Mouse (Mus musculus) spleen, adult 2 months (tissue): ENCODE data around the gene Nrf1.

Experiments
- CTCF ChIP-seq: fragments of 200-500 bp; IDR thresholded peaks from 2 replicates; pipeline ENCODE4 v1.5.1; 2011; ENCODE audit warnings: mild to moderate bottlenecking, inconsistent platforms; ENCODE audit not compliant: insufficient read depth, insufficient read length, insufficient replicate concordance; ENCODE audit errors: extremely low read depth
- POLR2A ChIP-seq: fragments of 200-500 bp; IDR thresholded peaks from 2 replicates; pipeline ENCODE4 v1.6.1; 2011; ENCODE audit warnings: low read depth, low read length, inconsistent platforms

DNA sequence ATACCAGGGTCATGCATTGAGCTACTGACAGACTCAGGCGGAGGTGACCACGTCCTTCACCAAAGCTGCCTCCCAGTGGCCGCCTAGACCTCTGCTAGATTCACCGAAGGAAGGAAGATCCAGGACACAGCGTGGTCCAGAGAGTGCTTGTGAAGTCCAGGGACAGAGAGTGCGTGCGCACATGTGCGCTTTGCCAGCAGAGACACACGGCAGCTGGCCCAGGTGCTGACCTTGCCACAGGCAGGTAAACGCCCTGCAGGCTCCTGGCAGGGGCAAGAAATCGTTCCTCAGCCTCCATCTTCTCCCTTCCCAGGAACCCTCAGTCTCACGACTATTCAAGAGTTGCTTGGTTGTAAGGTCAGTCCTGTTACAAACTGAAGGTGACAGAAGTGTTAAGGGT, 104.4 kb downstream of the Nrf1 start:
- no peak for TF ChIP-seq CTCF
- no peak for TF ChIP-seq POLR2A
